Mouse (Mus musculus): ENCODE measurements around the gene Mpz. TPM values are rescaled to one million over a fixed set of nuclear protein-coding genes. Genes with fewer than 3 reads are reported as not detected.

The Mpz gene
- total RNA-seq (2015; ENCODE audit: low replicate concordance) (not detected in 2 replicates), total RNA-seq (2017; ENCODE audit: low replicate concordance) (not detected in 2 replicates)

- peak; percentile 99 for ATAC-seq (replicated peaks; ENCODE audit: low FRiP score, poor library complexity, severe bottlenecking)
Observed at GRCm38 (mm10) chr1:171149974-171150760, at the start of gene Mpz, which contains the start of gene Sdhc. TSS of gene Mpz (plus strand) at chr1:171150711. TSS of gene Sdhc (minus strand) at chr1:171150603.

DNA sequence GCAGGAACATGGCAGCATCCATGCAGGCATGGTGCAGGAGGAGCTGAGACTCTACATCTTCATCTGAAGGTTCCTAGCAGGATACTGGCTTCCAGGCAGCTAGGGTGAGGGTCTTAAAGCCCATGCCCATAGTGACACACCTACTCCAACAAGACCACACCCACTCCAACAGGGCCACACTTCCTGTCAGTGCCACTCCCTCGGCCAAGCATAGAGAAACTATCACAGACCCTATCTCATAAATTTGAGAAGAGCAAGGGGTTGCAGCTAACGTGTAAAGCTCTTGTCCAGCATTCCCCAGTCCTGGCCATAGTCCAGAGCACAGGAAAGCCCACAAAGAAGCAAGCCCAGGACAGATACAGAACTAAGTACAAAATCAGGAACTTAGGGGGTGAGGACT lies 49.5 kb upstream of the Mpz start:
- no peak for ATAC-seq (replicated peaks; ENCODE audit: low FRiP score, poor library complexity, severe bottlenecking)

GRCm38 (mm10) chr1:171101733-171102546 lies 48.6 kb upstream of the Mpz start:
- peak; percentile 80 for ATAC-seq (replicated peaks; ENCODE audit: low FRiP score, poor library complexity, severe bottlenecking)

DNA sequence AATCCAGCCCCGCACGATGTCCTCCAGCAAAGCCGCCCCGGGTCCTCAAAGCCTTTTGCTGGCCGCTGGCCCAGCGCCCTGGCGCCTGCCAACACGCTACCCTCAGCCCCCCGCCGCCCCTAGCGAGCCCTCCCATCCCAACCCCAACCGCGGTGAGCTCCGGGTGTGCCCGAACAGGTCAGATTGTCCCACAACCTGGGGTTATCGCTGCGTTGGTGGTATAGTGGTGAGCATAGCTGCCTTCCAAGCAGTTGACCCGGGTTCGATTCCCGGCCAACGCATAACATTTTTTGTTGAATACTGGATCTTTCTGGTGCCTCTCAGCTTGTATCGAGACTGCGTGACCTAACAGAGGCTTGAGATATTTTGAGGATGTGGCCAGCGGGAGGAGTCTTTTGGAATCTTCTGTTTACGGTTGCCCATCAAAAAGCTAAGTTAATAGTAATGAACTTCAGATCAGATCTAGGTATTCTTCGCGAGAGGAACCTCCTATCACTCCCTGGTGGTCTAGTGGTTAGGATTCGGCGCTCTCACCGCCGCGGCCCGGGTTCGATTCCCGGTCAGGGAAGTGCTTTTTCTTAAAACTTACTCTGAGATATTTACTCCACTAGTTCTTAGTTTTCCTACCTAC lies 47.8 kb upstream of the Mpz start:
- ATAC-seq (replicated peaks; ENCODE audit: low FRiP score, poor library complexity, severe bottlenecking): peak; percentile 67

GRCm38 (mm10) chr1:171103179-171103840 lies 47.2 kb upstream of the Mpz start:
- ATAC-seq (replicated peaks; ENCODE audit: low FRiP score, poor library complexity, severe bottlenecking): peak; percentile 19; the same call in 1 of the 2 replicates

DNA sequence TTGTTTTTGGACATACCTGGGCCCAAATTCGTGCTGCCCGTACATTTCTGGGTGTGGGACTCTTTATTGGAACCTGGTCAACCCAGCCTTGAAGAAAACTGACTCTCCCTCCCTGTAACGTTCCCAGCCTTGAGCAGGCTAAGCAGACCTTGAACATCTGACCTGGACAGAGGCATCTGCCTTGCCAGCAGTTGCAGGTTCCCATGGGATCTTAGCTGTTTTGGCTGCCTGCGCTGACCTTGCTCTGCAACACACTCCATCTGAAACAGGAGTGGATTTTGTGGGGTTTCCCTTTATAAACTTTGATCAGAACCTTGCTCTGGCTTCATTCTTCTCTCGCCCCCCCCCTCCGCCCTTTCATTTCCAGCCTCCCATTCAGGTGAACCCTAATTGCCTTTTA lies 45.3 kb upstream of the Mpz start:
- ATAC-seq (replicated peaks; ENCODE audit: low FRiP score, poor library complexity, severe bottlenecking): no peak

- no peak for ATAC-seq (replicated peaks; ENCODE audit: low FRiP score, poor library complexity, severe bottlenecking)
Observed at GRCm38 (mm10) chr1:171109620-171110019, 40.9 kb upstream of the Mpz start.

DNA sequence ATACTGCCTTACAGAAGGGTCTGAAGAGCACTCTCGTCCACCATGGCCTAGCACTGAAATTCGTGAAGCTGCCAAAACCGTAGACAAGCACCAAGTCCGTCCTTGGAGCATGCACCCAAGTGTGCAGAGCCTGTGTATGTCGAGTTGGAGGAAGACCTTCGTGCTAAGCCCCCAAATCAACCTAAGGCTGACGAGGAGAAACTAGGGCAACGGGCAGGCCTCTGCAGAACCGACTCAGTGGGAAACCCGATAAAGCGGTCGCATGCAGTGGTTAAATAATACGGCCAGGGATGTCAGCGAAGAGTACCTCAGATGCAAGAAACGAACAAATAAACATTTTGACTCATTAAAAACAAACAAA lies 39.9 kb upstream of the Mpz start:
- ATAC-seq (replicated peaks; ENCODE audit: low FRiP score, poor library complexity, severe bottlenecking): peak; percentile 13; the same call in 1 of the 2 replicates

GRCm38 (mm10) chr1:171111020-171111780 lies 39.3 kb upstream of the Mpz start:
- ATAC-seq (replicated peaks; ENCODE audit: low FRiP score, poor library complexity, severe bottlenecking): peak; percentile 84

DNA sequence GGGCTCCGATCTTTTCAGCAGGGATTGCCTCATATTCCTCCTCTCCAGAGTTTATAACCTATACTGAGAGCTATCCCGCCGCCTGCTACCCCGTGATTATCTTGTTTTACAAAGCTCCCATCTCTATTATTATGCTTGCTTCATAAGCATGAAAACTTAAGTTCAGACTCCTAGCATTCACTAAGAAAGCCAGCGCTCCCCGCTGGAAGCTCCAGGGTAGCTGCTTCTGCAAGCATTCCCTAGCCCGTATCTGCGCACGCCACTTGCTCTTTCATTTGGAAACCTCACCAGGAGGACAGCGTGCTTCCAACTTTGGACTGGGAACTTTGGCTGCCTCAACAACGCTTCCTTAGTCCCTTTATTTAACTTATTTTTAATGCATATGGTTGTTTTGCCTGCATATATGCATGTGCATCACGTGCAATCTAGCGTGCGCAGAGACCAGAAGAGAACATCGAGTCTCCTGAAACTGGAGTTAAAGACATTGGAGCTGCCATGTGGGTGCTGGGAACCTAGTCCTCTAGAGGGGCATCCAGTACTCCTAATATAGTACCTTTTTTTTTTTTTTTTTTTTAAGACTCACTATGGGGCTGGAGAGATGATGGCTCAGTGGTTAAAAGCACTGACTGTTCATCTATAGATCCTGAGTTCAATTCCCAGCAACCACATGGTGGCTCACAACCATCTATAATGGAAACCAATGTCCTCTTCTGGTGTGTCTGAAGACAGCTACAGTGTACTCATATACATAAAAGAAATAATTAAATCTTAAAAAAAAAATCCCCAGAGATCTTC lies 38.5 kb upstream of the Mpz start:
- peak; percentile 30 for ATAC-seq (replicated peaks; ENCODE audit: low FRiP score, poor library complexity, severe bottlenecking)

DNA sequence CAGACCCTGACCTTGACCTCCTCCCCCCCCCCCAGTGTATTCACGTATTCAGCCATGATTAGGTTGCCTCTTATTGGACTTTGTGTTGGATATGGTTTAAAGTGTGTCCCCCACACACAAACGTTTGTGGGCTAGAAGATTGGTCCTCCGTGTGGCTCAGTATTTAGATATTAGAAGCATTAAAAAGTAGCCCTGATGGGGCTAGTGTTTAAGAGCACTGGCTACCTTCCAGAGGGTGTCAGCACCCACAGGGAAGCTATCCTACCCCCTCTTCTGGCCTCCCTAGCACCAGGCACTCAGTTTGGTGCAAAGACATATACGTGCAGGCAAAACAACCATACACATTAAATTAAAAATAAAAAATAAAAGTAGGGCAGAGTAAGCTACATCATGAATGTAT lies 37.5 kb upstream of the Mpz start:
- no peak for ATAC-seq (replicated peaks; ENCODE audit: low FRiP score, poor library complexity, severe bottlenecking)

DNA sequence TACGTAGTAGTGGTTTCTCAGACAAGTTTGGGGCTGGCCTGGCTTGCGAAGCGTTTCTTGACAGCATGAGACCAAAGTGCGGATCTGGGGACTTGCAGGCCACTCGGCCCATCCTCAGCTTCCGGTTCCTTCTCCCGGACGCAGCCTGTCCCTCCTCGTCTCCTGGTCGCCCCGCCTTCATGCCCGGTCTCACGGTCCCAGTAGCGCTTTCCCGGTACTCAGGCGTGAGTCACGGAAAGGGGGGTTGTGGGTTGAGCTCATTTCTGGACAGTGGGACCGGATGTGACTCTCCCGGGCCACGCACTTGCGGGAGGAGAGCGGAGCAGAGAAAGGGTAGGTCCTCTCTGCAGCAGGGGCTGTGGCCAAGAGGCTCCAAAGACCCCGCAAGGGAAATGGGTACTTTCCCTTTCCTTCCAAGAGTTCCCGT lies 36.6 kb upstream of the Mpz start, which contains the start of gene Cfap126:
Gene Cfap126 (plus strand): TSS at position 46 of the 427 bp plus-strand sequence.
- ATAC-seq (replicated peaks; ENCODE audit: low FRiP score, poor library complexity, severe bottlenecking): peak; percentile 69

DNA sequence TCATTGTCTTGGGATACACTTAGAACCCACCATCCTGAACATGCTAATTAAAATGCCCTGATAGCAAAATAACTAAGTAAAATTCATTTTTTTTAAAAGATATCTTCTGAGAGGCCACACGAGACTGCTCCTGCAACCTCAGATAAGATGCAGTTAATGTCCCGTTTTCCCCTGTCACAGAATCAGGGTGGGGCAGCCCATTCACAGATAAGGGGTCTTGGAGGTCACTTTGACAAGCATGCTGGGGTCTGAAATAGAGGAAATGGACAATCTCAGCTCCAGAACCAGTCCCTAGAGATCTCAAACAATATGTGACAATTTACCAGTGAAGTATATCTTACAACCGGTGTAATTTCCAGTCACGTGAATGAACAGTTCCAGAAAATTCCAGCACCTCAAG lies 34.2 kb upstream of the Mpz start:
- no peak for ATAC-seq (replicated peaks; ENCODE audit: low FRiP score, poor library complexity, severe bottlenecking)

- ATAC-seq (replicated peaks; ENCODE audit: low FRiP score, poor library complexity, severe bottlenecking): peak; percentile 66
Observed at GRCm38 (mm10) chr1:171118269-171118684, 32.2 kb upstream of the Mpz start.

DNA sequence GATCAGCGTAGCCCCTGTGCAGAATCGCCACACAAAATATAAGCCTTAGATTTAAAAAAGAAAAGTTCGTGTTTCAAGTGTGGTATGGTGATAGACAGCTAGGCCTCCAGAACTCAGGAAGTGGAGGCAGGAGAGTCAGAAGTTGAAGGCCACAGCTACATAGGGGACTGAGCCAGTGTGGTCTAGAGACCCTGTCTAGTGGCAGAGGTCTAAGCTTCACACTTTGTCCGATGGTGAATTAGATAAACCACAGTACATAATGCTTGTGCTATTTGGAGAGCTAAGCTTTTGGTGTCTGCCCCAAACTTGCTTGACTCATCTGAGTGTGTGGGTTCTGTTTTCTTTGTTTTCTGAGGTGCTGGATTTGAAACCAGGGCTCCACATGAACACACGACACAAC lies 31.5 kb upstream of the Mpz start:
- ATAC-seq (replicated peaks; ENCODE audit: low FRiP score, poor library complexity, severe bottlenecking): no peak

DNA sequence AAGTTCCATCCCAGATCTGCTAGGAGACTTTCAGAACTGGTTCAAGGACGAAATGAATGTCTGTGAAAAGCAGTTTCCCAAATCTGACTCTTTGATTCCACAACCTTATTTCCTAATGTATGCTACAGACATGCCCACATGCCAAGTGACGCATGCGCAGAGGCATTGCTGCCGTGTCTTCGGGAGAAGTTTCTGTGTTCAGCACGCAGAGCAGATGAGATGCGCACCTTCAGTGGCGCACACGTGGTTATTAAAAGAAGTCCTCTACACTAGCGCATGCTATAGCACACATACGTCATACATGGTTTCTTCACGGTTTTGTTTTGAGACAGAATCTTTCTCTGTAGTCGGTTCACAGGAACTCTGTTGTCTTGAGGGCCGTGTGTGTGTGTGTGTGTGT lies 31.1 kb upstream of the Mpz start:
- ATAC-seq (replicated peaks; ENCODE audit: low FRiP score, poor library complexity, severe bottlenecking): no peak

DNA sequence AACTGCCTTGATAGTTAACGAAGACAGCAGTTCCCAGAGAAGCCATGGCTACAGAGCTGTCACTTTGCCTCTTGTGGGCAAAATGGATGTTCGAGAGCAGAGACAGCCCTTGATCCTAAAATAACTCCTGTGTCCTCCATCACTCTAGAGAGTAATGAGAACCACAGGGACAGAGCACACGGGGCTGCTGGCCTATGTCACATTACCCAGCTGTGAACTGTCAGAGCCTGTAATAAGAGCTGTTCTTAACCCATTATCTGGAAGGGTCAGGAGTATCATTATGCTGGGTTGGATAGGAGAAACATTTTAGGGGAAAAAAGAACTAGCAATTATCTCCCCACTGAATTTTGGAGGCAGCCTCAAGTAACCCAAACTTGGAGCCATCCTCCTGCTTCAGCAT lies 29.6 kb upstream of the Mpz start:
- no peak for ATAC-seq (replicated peaks; ENCODE audit: low FRiP score, poor library complexity, severe bottlenecking)

GRCm38 (mm10) chr1:171121839-171122238 lies 28.7 kb upstream of the Mpz start:
- no peak for ATAC-seq (replicated peaks; ENCODE audit: low FRiP score, poor library complexity, severe bottlenecking)

Measured in erythroblast, adult 5-6 weeks (primary cell).